Mouse (Mus musculus) kidney, postnatal 10 days (tissue): Measurements from ENCODE around the gene Commd3.

Experiments
- DNase-seq: peaks from one replicate; pipeline ENCODE4 v3.0.0; 2021; ENCODE audit warnings: mixed read lengths

Gene Commd3

DNA sequence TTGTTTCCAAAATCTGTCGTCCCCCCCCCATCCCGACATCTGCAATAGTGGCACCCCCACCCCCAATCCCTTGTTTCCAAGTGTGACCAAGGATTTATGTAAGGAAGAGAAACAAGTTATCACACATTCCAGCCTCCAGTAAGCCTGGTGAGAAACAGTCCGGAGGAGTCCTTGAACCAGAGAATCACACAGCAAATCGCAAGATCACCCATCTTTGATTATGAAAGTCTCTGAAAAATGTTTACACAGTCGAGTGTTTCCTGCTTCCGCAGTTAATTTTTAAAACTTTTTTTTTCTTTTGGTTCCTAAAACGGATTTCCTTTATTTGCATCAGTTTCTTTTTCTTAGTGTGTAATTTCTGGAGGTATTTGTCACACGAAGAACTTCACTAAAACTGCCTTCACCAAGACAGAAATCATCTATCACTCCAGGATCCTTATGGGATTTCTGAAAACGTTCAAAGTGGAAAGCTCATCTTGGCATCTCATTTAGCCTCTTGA, 15.5 kb downstream of the Commd3 start:
- no peak for DNase-seq

DNA sequence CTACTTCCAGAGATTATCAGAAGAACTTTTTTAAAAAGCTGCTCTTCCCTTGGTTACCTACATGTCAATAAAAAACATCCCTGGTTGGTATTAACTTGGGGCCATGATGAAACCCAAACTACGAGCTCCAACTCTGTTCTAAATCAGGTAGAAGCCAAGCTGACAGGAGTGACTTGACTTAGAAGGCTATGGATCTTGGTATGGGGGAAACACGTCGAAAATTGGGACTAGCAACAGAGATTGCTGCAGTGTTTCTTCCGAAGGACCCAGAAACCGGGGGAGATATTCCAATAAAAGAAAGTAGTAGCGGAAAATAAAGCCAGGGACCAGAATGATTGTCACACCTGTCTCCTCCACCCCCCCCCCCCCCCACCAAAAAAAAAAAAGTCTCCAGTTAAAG, 16.1 kb downstream of the Commd3 start:
- DNase-seq, result no peak

DNA sequence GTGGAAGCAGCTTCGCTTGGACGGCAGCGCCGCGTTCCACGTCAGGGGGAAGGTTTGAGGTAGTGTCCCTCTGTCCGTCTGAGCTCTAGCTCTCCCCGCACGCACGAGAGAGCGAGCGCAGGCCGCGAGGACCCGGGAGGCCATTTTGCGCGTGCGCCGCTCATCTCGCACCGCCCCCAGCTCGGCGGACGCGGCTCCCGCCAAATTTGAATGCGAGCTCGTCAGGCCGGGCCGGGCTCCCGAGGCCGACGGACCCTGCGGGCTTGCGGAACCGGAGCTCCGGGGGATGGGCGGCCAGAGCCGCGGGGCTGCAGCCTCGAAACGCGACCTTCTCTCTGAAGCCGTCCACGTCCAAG, 16.5 kb downstream of the Commd3 start:
- peak; percentile 84 for DNase-seq

- DNase-seq, result peak; percentile 61
Measured at GRCm38 (mm10) chr2:18689064-18689921, 17.1 kb downstream of the Commd3 start.

- peak; percentile 58 for DNase-seq
Measured at GRCm38 (mm10) chr2:18690055-18690691, 18.0 kb downstream of the Commd3 start.

- no peak for DNase-seq
Measured at GRCm38 (mm10) chr2:18690756-18691155, 18.6 kb downstream of the Commd3 start.

DNA sequence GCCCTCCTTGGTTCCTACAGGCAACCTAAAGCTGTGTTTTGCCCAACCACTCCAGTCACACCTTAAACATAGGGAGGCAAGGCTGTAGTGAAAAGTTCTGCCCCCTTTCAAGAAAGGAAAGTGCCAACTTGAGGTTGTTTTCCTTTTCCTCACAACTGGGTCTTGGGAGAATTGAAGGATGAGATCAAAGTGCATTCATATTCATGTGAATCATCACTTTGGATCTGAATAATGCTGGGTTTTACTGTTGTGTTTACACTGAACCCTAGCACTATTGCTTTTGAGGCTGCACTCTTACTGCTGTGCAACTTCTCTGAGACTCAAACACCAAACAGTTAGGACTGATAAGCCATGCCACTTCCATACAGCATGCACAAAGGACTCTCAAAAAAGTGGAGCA, 19.8 kb downstream of the Commd3 start:
- no peak for DNase-seq

DNA sequence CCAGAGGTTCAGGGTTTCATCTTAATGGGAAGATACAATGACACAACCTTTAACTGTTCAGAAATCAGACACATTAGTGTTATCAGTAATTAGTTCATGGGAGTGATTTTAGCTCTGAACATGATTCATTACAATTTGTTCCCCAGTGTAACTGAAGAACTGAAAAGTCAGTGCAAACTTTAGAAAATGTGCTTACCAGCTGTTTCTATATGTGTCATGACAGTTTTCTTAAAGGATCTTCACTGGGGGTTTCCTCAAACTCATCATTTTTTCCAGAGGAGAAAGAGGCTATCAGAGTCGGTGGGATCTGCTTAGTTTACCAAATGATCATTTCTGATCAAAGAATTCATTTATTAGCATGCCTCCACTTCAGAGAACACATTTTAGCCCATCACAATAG, 20.4 kb downstream of the Commd3 start:
- DNase-seq, result no peak

DNA sequence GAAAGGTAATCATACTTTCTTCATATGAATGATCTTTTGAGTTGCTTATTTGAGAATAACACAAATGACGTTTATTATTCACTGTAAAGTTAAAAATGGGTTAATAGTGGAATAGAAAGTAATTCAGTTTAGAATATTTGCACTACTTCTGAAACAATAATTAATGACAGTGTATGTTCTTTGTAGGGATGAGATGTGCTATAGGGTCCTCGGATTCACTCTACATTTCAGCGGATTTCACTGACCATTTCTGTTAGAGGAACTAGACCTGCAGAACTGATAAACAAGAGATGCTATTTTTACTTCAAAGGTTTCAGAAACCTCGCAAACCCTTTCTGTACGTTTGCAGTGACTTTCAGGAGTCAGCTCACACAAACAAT, 21.3 kb downstream of the Commd3 start:
- DNase-seq, result no peak

GRCm38 (mm10) chr2:18693871-18694610, 21.9 kb downstream of the Commd3 start, which contains the start of gene Spag6:
Gene Spag6 (plus strand): TSS chr2:18694032.
- peak; percentile 82 for DNase-seq

DNA sequence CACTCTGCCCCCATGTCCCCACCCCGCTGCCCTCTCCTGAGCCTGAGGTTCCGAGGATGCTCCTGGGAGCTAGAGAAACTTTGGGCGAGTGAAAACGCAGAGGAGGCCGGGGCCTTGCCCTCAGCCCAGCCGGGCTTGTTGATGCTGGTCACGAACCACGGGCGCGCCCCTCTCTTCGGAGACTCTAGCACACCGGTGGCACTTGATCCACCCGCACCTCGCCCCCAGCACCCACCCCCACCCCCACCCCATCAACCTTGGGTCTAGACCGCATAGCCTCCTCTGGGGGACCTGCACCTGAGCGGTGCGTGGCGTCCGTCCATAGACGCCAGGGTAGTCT, 22.4 kb downstream of the Commd3 start:
- no peak for DNase-seq

DNA sequence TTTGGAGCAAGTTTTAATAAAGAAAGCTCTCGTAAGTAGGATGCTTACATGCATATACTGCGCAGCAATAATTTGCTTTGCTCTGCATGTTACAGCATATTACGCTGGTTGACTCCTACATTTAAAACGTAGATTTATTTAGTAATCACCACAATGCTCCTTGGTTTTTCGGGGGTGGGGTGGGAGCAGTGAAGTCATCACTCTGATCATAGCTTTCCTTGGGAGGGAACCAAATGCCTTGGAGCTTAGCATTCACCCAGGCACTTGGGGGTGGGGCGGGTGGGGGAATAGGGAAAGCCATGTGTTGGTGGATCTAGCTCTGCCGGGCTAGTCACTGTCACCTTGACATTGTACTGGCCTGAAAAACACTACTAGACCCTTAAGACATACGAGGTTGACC, 23.0 kb downstream of the Commd3 start:
- no peak for DNase-seq

DNA sequence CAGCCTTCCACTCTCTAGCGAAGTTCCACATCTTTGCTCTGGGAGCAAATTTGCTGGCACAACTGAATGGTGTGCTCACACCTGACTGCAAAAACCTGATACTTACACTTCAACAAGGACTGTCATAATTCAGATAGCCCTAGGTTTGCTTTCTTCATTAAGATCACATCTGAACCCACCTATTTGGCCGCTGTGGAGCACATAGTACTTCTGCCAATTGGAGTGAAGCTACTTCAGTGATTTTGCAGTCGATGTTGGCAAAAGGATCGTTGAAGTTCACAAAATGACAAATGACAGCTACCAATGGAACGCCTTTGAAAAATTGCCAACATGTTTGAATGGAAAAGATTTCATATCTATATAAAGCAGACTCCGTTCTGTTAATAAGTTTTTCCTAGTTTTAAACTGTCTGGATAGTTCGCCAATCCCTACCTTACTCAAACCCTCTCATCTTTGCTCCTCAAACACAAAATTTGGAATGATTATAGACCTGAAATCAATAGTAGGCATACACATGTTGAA, 23.5 kb downstream of the Commd3 start:
- DNase-seq, result no peak

GRCm38 (mm10) chr2:18697591-18698244, 25.5 kb downstream of the Commd3 start:
- no peak for DNase-seq

- DNase-seq, result peak; percentile 36
Measured at GRCm38 (mm10) chr2:18698663-18699385, 26.6 kb downstream of the Commd3 start.

GRCm38 (mm10) chr2:18699401-18699990, 27.3 kb downstream of the Commd3 start:
- DNase-seq, result no peak

GRCm38 (mm10) chr2:18710356-18710755, 38.2 kb downstream of the Commd3 start:
- no peak for DNase-seq

DNA sequence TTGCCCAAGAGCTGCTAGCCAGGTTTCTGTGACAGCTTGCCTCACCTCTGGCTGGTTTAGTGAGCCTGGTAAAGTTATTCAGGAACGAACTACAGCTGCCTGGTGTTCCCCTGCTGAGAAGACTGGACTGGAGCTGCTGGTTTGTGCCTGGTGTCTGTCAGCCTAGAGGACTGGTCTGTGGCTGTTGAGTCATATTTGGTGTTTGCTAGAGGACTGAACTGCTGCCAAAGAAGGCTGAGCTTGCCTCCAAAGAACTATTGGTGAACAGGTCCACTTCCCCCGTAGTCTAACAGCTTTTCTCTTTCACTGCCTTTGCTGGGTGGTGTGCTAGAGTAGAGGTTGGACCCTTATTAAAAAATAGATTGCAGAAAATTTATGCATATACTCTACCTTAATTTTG, 40.9 kb downstream of the Commd3 start:
- no peak for DNase-seq

GRCm38 (mm10) chr2:18714337-18714736, 42.2 kb downstream of the Commd3 start:
- no peak for DNase-seq

DNA sequence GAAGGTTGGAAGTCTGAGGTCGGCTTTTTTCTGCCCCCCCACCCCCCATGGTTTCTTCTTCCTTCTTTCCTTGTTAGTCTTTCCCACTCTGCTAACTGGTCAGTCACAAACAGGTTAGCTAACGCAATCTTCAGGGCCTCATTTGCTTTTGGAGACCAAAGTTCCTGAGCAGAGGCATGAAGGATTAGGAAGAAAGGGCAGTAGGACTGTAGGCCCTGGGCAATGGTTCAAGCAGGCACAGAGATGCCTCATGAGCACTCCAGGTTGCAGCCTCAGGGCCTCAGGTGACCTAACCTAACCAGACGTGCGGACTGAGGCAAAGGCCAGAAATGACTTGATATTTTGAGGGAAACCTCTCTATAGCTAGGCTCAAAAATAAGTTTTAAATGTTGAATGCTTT, 46.3 kb downstream of the Commd3 start:
- no peak for DNase-seq

- DNase-seq, result no peak
Measured at GRCm38 (mm10) chr2:18722208-18722830, 50.1 kb downstream of the Commd3 start.
